Mouse (Mus musculus) neural tube, embryonic 12.5 days (tissue): ENCODE data around the gene Pp2d1. TPM values are rescaled to one million over a fixed set of nuclear protein-coding genes. Genes with fewer than 3 reads are reported as not detected.
A peak's percentile ranks its signal among the peaks of the same experiment; 100 is the strongest.

Source experiments
- ATAC-seq: fragments of 200-750 bp; cut with Nextera tagmentation; 2 replicates; pipeline ENCODE4 v1.8.0; 2017; ENCODE audit warnings: low read depth, mild to moderate bottlenecking, moderate TSS enrichment, moderate library complexity; ENCODE audit not compliant: low FRiP score
- H3K27ac ChIP-seq: fragments of 300-500 bp; sonication (generic); 2 replicates; pipeline ENCODE4 v1.5.1; 2016
- H3K27me3 ChIP-seq: fragments of 300-500 bp; sonication (generic); replicated peaks from 2 replicates; pipeline ENCODE4 v1.6.1; 2016; ENCODE audit warnings: mild to moderate bottlenecking
- H3K36me3 ChIP-seq: fragments of 300-500 bp; sonication (generic); 2 replicates; pipeline ENCODE4 v1.6.1; 2016; ENCODE audit warnings: mild to moderate bottlenecking
- H3K4me1 ChIP-seq: fragments of 300-500 bp; sonication (generic); 2 replicates; pipeline ENCODE4 v1.6.1; 2016
- H3K4me2 ChIP-seq: fragments of 300-500 bp; sonication (generic); replicated peaks from 2 replicates; pipeline ENCODE4 v1.6.1; 2016; ENCODE audit warnings: mild to moderate bottlenecking
- H3K4me3 ChIP-seq: fragments of 300-500 bp; sonication (generic); 2 replicates; pipeline ENCODE4 v1.5.1; 2016
- H3K9ac ChIP-seq: fragments of 300-500 bp; sonication (generic); 2 replicates; pipeline ENCODE4 v1.6.1; 2016; ENCODE audit warnings: mild to moderate bottlenecking
- H3K9me3 ChIP-seq: fragments of 300-500 bp; sonication (generic); 2 replicates; pipeline ENCODE4 v1.6.1; 2016; ENCODE audit warnings: mild to moderate bottlenecking
- WGBS: fragments of 180-500 bp; shearing (Covaris S2); methylation state at CpG from one replicate; pipeline ENCODE4 v1.1.7; 2016; 5-methylcytosine and 5-hydroxymethylcytosine counted together
- polyA plus RNA-seq: library from polyadenylated mRNA; unstranded; fragments of >200 nt; fragmentation: Nextera tagmentation; extraction: Ambion mirVana; gene quantifications from 2 replicates; pipeline ENCODE4 v1.2.1, GENCODE M21; 2016

Pp2d1 gene
- polyA plus RNA-seq, 1 experiment from 2014 or later = 0.30 TPM

- Histone ChIP-seq H3K36me3 (no peaks in the 10 kb centered on the region), H3K27ac (no peak overlapping the region), H3K9me3 (no peaks in the 10 kb centered on the region), H3K4me3 (no peak overlapping the region), H3K4me2 (no peak overlapping the region), H3K27me3 (no peaks in the 10 kb centered on the region), H3K9ac (no peak overlapping the region), H3K4me1 (no peaks in the 10 kb centered on the region)
- WGBS = 77% methylated on average over 4 of the region's 4 CpGs
- no peak for ATAC-seq
Observed at GRCm38 (mm10) chr17:53561458-53562029, 22.3 kb upstream of the Pp2d1 start.

GRCm38 (mm10) chr17:53559646-53560045 is 20.4 kb upstream of the Pp2d1 start:
- Histone ChIP-seq H3K4me1 (no peaks in the 10 kb centered on the region), H3K9ac (no peak overlapping the region), H3K27me3 (no peaks in the 10 kb centered on the region), H3K4me2 (no peak overlapping the region), H3K27ac (no peak overlapping the region), H3K4me3 (no peak overlapping the region), H3K36me3 (no peaks in the 10 kb centered on the region), H3K9me3 (no peaks in the 10 kb centered on the region)
- no peak for ATAC-seq
- WGBS = 91% methylated on average over 5 of the region's 5 CpGs

GRCm38 (mm10) chr17:53557443-53557842 is 18.2 kb upstream of the Pp2d1 start:
- H3K9ac ChIP-seq = no peak overlapping the region

GRCm38 (mm10) chr17:53554813-53555212 is 15.6 kb upstream of the Pp2d1 start:
- Histone ChIP-seq H3K4me1 (no peaks in the 10 kb centered on the region), H3K4me3 (no peak overlapping the region), H3K4me2 (no peak overlapping the region), H3K9ac (no peak overlapping the region), H3K36me3 (no peaks in the 10 kb centered on the region), H3K27ac (no peak overlapping the region), H3K9me3 (no peaks in the 10 kb centered on the region), H3K27me3 (no peaks in the 10 kb centered on the region)
- 84% methylated on average over 3 of the region's 3 CpGs for WGBS
- no peak for ATAC-seq

More at GRCm38 (mm10) chr17:53557443-53557842, 18.2 kb upstream of the Pp2d1 start:
- Histone ChIP-seq H3K9me3 (no peaks in the 10 kb centered on the region), H3K4me1 (no peaks in the 10 kb centered on the region), H3K4me3 (no peak overlapping the region), H3K27ac (no peak overlapping the region), H3K36me3 (no peaks in the 10 kb centered on the region), H3K27me3 (no peaks in the 10 kb centered on the region), H3K4me2 (no peak overlapping the region)
- no peak for ATAC-seq
- WGBS = 65% methylated on average over 3 of the region's 3 CpGs

GRCm38 (mm10) chr17:53554088-53554487 is 14.8 kb upstream of the Pp2d1 start:
- no peak overlapping the region for H3K4me2 ChIP-seq
- ATAC-seq = no peak
- no peak overlapping the region for H3K9ac ChIP-seq
- 77% methylated on average over 4 of the region's 4 CpGs for WGBS
- H3K27me3 ChIP-seq = no peaks in the 10 kb centered on the region
- no peaks in the 10 kb centered on the region for H3K36me3 ChIP-seq
- H3K27ac ChIP-seq = no peak overlapping the region
- no peak overlapping the region for H3K4me3 ChIP-seq
- no peaks in the 10 kb centered on the region for H3K4me1 ChIP-seq
- no peaks in the 10 kb centered on the region for H3K9me3 ChIP-seq

GRCm38 (mm10) chr17:53551306-53552299 is 12.4 kb upstream of the Pp2d1 start:
- Histone ChIP-seq H3K4me1 (no peaks in the 10 kb centered on the region), H3K36me3 (no peaks in the 10 kb centered on the region), H3K4me3 (no peak overlapping the region), H3K27me3 (no peaks in the 10 kb centered on the region), H3K9ac (no peak overlapping the region), H3K9me3 (no peaks in the 10 kb centered on the region), H3K27ac (no peak overlapping the region), H3K4me2 (no peak overlapping the region)
- ATAC-seq = no peak
- WGBS = 62% methylated on average over 8 of the region's 8 CpGs

- H3K4me2 ChIP-seq = no peak overlapping the region
- no peak overlapping the region for H3K4me3 ChIP-seq
- no peaks in the 10 kb centered on the region for H3K27me3 ChIP-seq
- H3K27ac ChIP-seq = no peak overlapping the region
- ATAC-seq = 0 out of 2 replicates have a peak, but pooled peaks have one; percentile 13
- H3K9me3 ChIP-seq = no peaks in the 10 kb centered on the region
- 83% methylated on average over 9 of the region's 9 CpGs for WGBS
- H3K4me1 ChIP-seq = no peaks in the 10 kb centered on the region
- H3K36me3 ChIP-seq = no peaks in the 10 kb centered on the region
- H3K9ac ChIP-seq = no peak overlapping the region
Observed at GRCm38 (mm10) chr17:53543591-53544324, 4.5 kb upstream of the Pp2d1 start.

GRCm38 (mm10) chr17:53542536-53542935 is 3.3 kb upstream of the Pp2d1 start:
- H3K4me2 ChIP-seq = no peak overlapping the region
- no peak for ATAC-seq
- H3K27me3 ChIP-seq = no peaks in the 10 kb centered on the region
- no peak overlapping the region for H3K9ac ChIP-seq
- H3K4me1 ChIP-seq = no peaks in the 10 kb centered on the region
- no peaks in the 10 kb centered on the region for H3K9me3 ChIP-seq
- no peak overlapping the region for H3K4me3 ChIP-seq
- WGBS = 87% methylated on average over 4 of the region's 4 CpGs
- no peaks in the 10 kb centered on the region for H3K36me3 ChIP-seq
- no peak overlapping the region for H3K27ac ChIP-seq

- Histone ChIP-seq H3K9ac (no peak overlapping the region), H3K36me3 (no peaks in the 10 kb centered on the region), H3K9me3 (no peaks in the 10 kb centered on the region), H3K27me3 (no peaks in the 10 kb centered on the region), H3K27ac (no peak overlapping the region), H3K4me1 (no peaks in the 10 kb centered on the region), H3K4me2 (no peak overlapping the region), H3K4me3 (no peak overlapping the region)
- WGBS = 86% methylated on average over 2 of the region's 2 CpGs
- no peak for ATAC-seq
Observed at GRCm38 (mm10) chr17:53532425-53532824, 6.8 kb downstream of the Pp2d1 start.

- WGBS = 75% methylated on average over 2 of the region's 2 CpGs
- Histone ChIP-seq H3K27me3 (no peaks in the 10 kb centered on the region), H3K4me1 (no peaks in the 10 kb centered on the region), H3K4me3 (no peak overlapping the region), H3K9me3 (no peaks in the 10 kb centered on the region), H3K4me2 (no peak overlapping the region), H3K27ac (no peak overlapping the region), H3K9ac (no peak overlapping the region), H3K36me3 (no peaks in the 10 kb centered on the region)
- ATAC-seq = no peak
Observed at GRCm38 (mm10) chr17:53531160-53531559, 8.1 kb downstream of the Pp2d1 start.

- WGBS = 95% methylated on average over 2 of the region's 2 CpGs
- Histone ChIP-seq H3K4me2 (no peak overlapping the region), H3K27ac (no peak overlapping the region), H3K4me3 (no peak overlapping the region), H3K36me3 (no peaks in the 10 kb centered on the region), H3K9ac (no peak overlapping the region), H3K4me1 (no peaks in the 10 kb centered on the region), H3K9me3 (no peaks in the 10 kb centered on the region), H3K27me3 (no peaks in the 10 kb centered on the region)
- ATAC-seq = no peak
Observed at GRCm38 (mm10) chr17:53528034-53528433, 11.2 kb downstream of the Pp2d1 start.

- ATAC-seq = no peak
- H3K27me3 ChIP-seq = no peaks in the 10 kb centered on the region
- H3K9me3 ChIP-seq = no peaks in the 10 kb centered on the region
- H3K4me2 ChIP-seq = no peak overlapping the region
- no peaks in the 10 kb centered on the region for H3K4me1 ChIP-seq
- H3K4me3 ChIP-seq = no peak overlapping the region
- no peak overlapping the region for H3K9ac ChIP-seq
- no peaks in the 10 kb centered on the region for H3K36me3 ChIP-seq
- no peak overlapping the region for H3K27ac ChIP-seq
Observed at GRCm38 (mm10) chr17:53520509-53520908, 18.7 kb downstream of the Pp2d1 start.
